Mouse (Mus musculus): ENCODE measurements around the gene Mlf1.

GRCm38 (mm10) chr3:67340921-67341320, 33.0 kb upstream of the Mlf1 start:
- TF ChIP-seq CTCF (IDR thresholded peaks at IDR 0.05; ENCODE audit: extremely low read depth, insufficient read depth, insufficient read length, insufficient replicate concordance) (no peak), POLR2A (IDR thresholded peaks at IDR 0.05; ENCODE audit: low read depth, low read length) (no peak)
